Mouse (Mus musculus): ENCODE results near the gene Mcrs1.
"Not testable (repeated sequence)": the region's sequence is repeated elsewhere in the genome, so short reads cannot be mapped to it uniquely, and the experiment has no call there.

The Mcrs1 gene

DNA sequence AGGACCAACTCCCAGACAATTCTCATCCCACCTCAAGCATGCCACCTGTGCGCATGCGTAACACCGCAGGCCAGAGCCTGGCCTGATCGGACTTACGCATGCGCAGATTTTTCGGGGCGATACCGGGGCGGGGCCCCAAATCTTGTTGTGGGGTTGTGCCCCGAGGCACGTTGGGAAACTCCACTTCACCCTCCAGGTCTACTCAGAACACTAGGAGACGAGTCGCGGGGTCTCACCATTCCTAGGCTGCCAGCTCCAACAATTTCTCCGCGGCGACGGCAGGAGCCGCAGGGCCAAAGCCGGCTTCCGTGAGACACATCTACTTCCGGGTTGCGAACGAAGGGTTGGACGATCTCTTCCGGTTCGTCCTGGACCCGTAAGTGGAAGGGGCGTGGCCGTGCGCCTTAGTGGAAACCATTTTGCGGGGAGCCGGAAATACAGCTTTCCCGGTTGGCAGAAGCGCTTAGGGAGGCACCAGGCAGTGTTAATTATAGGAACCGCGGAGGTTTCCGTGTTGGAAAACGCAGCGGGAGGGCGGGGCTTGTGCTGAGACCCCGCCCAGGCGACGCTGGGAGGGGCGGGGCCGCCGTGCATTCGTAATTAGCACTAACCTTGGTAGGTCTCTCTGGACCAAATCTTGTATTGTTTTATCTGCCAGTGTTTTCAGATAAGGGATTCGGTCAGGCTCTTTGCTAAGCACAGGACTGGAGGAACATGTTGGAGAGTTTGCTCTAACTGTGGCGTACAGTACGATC is at the start of gene Mcrs1:
Mcrs1 (minus strand) TSS at position 336 of the 755 bp plus-strand sequence.
- DNase-seq (ENCODE audit: low read depth) = peak; percentile 97

DNA sequence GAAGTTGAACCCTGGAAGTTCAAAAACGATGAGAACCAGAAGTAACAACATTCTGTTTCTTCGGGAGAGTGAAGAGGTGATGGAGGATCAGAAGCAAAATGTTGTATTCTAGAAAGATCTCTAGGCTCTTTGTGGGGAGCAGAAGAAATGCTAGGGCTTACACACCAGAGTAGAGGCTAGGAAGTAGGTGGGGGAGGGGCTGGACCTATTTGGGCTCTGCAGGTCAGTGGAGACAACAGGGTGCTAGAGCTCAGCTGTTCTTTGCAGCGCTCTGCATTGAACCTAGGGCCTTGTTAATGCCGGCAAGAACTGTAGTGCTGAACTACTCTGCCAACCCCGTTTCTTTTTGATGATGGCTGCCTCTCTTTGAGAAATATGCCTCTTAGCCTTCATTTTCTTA is 44.5 kb upstream of the Mcrs1 start:
- no peak for DNase-seq (ENCODE audit: low read depth)

DNA sequence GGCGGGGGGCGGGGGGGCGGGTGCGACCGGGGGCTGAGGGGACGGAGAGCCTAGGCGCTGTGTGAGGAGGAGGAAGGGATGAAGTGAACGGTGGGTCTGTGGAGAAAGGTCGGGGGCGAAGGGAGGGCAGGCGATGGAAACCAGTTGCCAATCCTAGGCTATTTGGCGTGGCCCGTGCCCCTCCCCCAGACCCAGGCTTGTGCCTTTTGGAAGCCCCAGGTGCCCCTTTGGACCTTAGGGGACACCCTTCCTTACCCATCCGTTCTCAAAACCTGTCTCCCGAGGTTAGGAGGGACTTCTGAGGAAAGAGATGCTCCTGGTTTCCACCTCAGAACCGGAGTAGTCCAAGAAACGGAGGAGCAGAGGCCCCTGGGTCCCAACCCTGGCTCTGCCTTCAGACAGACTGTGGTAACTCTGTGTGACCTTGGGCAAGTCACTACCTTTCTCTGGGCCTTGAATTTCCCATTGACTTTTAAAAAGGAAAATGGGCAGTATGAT is 43.8 kb upstream of the Mcrs1 start, which contains the start of gene Fam186b:
Fam186b (minus strand) TSS at position 405 of the 498 bp plus-strand sequence.
- no peak for DNase-seq (ENCODE audit: low read depth)

DNA sequence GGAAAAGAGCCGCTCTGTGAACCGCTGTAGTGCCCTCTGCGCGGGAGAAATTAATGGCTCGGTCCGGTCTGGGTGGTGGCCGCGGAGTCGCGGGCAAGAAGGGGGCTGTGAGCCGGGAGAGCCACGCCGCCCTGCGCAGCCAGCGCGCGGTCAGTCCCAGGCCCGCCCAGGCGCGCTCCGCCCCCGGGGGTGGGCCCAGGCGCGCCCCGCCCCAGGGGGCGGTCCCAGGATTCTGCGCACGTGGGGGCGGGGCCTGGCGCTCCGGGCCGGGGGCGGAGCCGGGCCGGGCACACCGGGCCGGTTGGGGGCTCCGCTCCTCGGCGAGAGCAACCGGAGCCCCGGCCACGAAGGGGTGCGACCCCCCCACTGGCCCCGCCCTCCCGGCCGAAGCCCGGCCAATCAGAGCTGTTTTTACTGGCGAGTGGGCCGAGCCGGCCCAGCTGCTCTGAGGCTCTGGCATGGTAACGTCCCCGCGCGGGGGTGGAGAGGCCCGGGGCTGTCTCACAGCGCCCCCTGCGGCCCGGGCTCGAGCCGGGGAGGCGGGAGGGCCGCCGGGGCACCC is 43.1 kb upstream of the Mcrs1 start, which contains the start of gene Prpf40b:
Prpf40b (plus strand) TSS at position 275 of the 562 bp plus-strand sequence.
- DNase-seq (ENCODE audit: low read depth) = peak; percentile 62

DNA sequence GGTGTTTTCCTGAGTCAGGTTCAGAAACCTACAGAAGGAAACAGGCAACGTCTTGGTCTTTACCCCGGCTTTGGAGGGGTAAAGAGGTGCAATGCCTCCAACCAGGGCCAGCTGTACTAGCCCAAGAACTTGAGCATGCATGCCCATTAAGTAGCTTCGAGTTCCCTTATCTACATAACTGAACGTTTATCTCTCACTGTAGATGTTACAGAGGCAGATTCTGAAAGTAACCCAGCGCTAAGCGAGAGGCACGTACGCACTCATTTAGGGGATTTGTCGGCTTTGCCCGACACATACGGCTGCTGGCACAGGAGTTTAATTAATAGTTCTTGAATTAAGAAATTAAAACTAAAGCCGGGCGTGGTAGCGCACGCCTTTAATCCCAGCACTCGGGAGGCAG is 42.5 kb upstream of the Mcrs1 start:
- no peak for DNase-seq (ENCODE audit: low read depth)

DNA sequence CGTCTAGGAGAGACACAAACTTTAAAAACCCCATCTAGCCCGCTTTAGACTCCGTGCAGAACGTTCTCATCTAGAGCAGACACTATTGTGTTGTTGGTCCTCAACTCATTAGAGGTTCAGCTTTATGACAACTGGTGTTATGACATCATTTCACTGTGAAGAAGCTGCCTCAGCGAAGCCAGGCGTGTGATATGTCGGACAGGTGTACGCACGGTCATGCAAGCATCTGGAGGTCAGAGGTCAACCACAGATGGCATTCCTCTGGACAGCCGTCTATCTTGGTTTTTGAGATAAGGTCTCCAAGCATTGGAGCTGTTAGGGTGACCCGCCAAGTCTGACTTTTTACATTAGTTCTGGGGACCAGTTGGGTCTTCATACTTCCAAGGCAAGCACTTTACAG is 38.8 kb upstream of the Mcrs1 start:
- no peak for DNase-seq (ENCODE audit: low read depth)

DNA sequence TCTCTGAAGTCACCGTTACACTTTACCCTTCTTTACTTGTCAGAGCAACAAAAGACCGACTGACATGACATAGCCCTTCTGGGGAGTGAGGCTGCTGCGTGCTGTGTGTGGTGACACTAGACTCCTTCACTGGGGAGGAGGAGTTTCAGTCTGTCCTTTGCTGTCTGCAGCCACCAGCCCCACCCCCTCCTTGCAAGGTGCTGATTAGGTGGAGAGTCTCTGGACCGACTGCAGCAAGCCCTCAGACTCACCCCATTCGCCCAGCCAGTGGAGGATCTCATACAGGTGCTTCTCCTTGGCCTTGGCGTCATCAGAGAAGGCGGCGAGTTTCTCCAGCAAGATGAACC is 33.4 kb upstream of the Mcrs1 start:
- no peak for DNase-seq (ENCODE audit: low read depth)

DNA sequence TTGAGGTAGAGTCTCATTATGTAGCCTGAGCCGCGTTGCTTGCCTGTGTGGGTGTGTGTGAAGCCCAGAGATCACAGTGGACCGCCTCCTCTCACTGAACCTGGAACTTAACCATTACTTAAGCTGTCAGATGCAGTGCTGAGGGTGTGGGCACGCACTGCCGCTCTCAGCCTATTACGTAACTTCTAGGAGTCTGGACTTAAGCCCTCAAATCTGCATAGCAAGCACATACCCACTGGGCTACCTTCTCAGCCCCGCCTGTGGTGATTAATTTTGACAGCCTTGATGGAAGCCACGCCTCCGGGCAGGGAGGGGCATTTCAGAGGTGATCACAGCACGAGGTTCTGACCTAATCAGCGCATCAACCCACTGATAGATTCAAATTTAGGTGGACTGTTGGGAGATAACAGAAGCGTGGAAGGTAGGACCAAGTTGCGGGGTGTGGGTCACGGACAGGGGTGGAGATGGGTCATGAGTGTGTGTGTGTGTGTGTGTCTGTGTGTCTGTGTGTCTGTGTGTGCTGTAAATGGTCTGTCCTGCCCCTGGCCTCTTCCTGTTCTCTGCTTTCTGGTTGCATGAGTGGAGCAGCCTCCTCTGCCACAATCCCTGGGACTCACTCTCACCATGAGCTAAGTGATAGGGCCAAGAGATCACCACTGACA is 32.9 kb upstream of the Mcrs1 start:
- peak; percentile 27 for DNase-seq (ENCODE audit: low read depth)

DNA sequence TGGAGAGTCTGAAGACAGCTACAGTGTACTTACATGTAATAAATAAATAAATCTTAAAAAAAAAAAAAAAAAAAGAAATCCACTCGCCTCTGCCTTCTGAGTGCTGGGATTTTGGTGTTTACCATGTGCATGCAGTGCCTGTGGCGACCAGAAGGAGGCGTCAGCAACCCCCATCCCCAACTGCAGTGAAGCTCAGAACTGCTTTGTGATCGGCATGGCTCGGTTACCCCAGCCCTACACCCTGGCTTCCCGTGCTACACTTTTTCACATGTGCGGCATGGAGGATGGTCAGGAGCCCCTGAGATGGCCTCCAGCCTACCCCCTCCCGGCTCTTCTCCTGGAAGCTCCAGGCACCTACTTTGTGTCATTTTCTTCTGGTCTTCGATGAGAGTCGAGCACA is 31.7 kb upstream of the Mcrs1 start:
- no peak for DNase-seq (ENCODE audit: low read depth)

DNA sequence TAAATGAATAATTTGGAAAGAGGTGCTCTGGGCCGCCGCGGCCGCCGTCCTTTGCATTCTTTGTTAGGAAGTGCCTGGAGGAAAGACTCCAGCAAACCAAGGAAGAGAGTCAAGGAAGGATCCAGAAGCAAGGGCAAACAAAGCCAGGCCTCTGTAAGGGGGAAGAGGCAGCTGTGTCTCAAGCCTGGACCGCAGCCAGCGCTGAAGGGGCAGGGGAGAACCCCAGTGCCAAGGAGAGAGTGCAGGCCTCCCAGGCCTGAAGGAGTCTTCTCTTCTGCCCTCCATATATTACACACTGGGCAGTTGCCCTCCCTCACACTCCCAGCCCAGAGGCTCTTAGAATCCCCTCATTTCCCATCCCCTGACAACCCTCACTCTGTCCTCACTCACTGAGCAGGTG is 26.5 kb upstream of the Mcrs1 start:
- no peak for DNase-seq (ENCODE audit: low read depth)

DNA sequence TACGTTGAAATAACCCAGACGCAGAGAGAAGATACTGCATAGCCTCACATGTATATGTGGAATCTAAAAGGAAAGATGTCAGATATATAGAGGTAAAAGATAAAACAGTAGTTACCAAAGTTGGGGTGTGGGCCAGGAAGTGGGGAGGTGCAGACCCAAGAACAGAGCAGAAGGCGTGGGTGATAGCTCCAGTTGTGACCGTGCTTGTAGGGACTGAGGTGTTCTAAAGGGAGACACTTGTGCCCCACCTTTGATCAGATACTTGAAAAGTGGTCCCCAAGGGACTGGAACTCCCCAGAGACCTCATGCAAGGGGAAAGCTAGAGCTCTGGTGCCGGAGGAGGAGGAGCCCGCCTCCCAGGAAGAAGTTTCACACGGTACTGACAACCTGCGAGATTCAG is 24.3 kb upstream of the Mcrs1 start:
- no peak for DNase-seq (ENCODE audit: low read depth)

DNA sequence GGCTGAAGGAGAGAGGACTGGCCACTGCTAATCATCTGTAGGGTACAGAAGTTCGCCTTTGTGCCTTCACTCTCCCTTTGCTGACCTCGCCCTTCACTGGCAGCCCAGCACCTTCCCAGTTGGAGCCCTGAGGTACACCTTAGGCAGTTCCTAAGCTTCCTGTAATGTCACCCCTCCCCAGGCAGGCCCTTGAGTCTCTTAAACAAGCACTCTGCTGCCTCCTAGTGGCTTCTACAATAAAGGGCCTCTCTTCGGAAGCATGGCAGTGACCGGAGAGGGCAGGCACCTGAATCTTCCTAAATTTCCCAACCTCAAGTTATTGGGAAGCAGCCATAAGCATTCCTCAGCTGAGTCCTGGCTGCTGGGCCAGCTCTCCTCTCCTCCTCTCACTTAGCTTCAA is 13.9 kb upstream of the Mcrs1 start:
- peak; percentile 30 for DNase-seq (ENCODE audit: low read depth)

DNA sequence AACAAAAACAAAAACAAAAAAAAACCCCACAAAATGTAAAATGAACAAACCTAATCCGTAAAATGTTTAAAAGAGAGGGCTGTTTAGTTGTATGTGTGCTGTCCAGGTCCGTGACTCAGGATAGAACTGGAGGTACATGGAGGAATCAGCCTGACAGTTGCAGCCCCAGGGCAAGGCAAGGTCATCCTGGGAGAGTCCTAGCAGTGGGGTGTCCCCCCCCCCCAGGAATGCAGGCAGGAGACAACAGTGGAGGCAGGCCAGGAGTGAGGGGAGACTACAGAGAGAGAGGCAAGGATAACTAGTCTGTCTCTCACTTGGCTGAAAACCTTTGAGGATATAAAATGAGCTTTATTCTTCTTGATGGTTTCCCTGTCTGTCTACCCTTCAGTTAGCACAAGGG is 12.6 kb upstream of the Mcrs1 start:
- DNase-seq (ENCODE audit: low read depth) = no peak

DNA sequence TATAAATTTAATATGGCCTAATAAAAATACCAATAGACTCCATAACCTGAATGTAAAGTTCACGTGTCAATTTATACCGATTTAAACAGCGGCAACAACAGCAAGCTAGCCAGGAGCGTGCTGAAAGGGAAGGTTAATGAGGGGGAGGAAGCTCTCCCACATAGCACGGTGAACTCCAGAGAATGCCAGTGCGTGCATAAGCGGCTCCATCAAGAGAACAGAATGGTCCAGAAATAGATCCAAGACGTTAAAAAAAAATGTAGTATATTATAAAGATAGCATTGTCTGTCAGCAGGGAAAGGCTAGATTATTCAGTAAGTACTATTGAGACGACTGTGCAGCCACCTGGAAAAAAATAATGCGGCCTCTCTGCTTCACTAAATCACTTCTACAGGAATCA is 10.9 kb upstream of the Mcrs1 start:
- DNase-seq (ENCODE audit: low read depth) = no peak

DNA sequence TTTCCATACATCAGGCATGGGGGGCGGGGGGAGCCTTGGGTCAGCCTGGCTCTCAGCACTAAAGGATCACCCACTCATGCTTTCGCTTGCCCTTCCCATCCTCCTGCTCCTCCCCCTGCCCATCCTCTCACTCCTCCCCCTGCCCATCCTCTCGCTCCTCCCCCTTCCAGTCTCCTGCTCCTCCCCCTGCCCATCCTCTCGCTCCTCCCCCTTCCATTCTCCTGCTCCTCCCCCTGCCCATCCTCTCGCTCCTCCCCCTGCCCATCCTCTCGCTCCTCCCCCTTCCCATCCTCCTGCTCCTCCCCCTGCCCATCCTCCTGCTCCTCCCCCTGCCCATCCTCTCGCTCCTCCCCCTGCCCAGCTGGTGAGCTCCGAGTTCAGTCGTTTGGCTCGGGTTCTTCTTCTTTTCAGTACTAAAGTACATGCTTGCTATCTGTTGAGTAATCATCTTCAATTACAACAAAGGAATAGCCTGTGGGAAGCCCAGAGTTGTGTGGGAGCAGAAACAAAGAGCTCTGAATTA is 8.0 kb upstream of the Mcrs1 start:
- DNase-seq (ENCODE audit: low read depth) = peak; percentile 31

DNA sequence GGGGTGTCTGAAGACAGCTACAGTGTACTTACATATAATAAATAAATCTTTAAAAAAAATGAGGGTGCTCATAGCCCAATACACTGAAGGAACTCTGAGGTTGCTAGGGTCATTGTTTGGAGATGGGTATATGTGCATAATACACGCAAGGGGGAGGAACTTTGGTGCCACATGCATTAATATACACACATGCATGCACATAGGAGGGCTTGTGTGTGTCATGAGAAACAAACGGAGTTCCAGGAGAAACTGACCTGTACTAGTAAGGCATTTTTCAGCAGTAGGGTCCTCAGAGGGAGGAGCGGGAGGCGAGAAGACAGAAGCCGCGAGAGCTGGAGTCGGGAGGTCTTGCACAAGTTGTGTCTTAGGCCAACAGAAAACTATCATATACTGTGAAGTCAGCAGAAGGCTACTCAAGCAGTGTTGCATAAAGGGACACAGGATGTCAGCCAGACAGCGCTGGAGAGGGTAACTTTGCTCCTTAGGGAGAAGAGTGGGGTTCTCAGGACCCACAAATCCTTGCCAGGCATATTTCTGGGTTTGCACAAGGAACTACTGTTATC is 7.5 kb upstream of the Mcrs1 start:
- no peak for DNase-seq (ENCODE audit: low read depth)

DNA sequence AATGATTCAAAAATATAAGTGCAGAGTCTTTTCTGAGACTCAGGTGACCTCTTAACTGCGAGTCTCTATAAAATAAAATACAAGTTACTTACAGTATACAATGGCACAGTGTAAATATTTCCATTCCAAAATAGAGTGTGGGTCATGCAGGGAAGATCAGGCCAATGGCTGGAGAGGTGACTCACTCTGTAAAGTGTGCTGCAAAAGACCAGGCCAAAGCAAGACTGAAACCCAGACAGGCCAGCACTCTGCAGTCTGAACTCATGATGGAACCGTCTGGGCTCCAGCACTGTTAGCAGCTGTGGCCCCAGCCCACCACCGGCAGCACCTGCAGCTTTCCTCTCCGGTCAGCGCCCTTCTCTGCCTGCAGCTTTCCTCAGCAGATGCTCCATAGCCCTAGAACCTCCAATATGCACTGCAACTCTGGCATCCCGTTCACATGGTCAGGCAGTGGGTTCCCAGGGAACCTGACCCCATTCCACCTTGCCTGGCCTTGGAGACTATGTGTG is 3.5 kb upstream of the Mcrs1 start:
- DNase-seq (ENCODE audit: low read depth) = peak; percentile 16

DNA sequence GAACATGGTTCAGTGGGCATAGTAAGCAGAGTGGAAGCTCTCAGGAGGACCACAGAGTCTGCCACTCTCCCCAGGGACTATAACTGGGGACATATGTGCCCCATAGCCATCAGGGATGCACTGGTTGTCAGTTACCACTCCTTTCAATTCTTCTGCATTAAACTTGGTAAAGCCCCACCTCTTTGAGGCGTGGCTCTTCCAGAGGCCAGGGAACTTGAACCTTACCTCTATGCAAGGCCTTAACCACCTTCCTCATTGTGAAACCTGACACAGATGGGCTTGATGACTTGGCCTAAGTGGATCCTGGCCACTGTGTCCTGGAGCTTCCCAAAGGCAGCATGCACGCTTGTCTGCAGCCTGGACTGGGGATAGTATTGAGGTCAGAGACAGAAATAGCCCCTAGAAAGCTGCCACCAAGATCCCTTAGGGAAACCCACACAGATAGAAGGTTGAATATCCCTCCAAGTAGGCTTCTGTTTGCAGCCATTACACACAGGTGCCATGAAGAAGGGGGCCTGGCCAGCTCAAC is 2.8 kb upstream of the Mcrs1 start:
- no peak for DNase-seq (ENCODE audit: low read depth)

DNA sequence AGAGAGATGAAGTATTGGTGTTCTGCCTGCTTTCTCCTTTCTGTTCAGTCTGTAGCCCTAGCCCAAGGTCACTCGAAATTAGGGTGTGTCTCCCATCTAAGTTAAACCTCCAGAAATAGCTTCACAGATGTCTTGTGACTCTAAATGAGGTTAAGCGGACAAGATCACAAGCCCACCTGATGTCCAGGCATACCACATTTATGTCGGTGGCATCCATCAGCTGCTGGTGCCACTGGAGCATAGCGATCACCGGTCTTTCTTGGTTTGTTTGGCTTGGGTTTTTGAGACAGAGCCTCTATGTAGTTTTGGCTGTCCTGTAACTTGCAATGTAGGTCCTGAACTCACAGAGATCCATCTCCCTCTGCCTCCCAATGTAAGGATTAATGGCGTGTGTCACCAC is 2.0 kb upstream of the Mcrs1 start:
- no peak for DNase-seq (ENCODE audit: low read depth)

DNA sequence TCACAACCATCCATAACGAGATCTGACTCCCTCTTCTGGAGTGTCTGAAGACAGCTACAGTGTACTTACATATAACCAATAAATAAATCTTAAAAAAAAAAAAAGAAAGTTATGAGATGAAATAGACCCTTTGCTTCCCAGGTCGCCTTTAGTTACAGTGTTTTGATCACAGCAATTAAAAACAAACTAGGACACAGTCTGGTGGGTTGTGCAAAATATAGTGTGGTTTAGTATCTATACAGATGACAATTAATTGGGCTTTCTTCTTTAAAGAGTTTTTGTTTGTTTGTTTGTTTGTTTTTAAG is 1.4 kb upstream of the Mcrs1 start:
- not testable (repeated sequence) for DNase-seq (ENCODE audit: low read depth)

DNA sequence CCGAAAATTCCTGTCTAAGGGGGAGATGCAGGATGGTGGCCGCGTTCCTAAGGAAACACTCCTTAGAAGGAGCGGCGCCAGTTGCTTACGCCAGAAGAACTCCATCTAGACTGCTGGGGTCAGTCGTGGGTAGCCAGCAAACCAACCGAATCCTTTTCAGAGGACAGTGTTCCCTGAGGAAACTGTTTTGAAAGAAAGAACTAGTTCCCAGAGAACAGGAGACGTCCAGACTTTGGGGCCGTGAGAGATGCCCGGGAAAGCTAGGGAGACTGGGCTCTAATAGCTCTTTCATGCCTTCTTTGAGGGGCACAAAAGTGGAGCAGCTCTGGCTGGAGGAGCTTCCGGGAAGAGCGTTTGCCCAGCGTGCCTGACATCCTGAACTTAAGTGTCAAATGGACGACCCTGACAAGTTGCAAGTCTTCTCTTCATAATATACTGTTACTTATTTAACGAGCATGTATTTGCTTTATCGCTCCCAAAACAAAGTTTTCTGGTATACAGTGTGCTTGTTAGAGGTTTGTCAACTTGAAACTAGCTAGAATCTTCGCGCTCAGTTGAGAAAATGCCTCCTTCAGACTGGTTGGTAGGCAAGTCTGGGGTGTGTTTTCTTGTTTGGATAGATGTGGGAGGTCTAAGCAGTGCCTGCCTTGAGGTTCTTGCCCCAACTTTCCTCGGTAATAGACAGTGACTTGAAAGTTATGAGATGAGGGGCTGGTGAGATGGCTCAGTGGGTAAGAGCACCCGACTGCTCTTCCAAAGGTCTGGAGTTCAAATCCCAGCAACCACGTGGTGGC is 817 bp upstream of the Mcrs1 start:
- DNase-seq (ENCODE audit: low read depth) = peak; percentile 30

DNA sequence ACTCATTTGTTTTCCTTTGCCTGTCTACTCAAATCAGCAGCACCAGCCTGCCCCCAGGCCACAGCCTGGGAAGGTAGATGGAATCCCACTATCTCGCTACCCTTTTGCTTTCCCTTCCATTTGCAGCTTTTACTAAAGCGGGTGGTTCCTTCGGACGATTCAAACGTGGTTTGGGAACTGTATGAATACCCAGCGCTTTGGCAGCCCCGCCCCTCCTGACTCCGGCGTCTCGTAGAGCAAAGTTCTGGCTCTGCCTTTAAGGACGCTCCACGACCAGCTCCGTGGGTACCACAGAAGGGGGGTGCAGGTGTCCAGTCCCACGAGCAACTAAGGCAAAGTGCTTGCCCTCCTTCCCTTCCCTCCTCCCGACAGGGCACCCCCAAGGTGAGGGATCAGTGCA is 650 bp downstream of the Mcrs1 start:
- not testable (repeated sequence) for DNase-seq (ENCODE audit: low read depth)
